Mouse (Mus musculus) layer of hippocampus, adult 8-10 months (tissue): Measurements from ENCODE around the gene Sf3b3. TPM values are rescaled to one million over a fixed set of nuclear protein-coding genes. Genes with fewer than 3 reads are reported as not detected.

Experiments used
- DNase-seq, 2 experiments: peaks; one replicate each; pipeline ENCODE4 v3.0.0; 2022; ENCODE audit warnings: low spot score in 2 of 2
- total RNA-seq, 4 experiments: library from RNA; stranded (reverse); gene quantifications; 2 replicates each; pipeline ENCODE4 v1.2.4; 2022

Gene Sf3b3
- total RNA-seq, 4 experiments from 2014 or later: 64.5 to 78.9 (median 76.6) TPM

- DNase-seq: no peak
Measured at GRCm38 (mm10) chr8:110847645-110848495, 1.3 kb upstream of the Sf3b3 start.

GRCm38 (mm10) chr8:110847171-110847549 lies 573 bp upstream of the Sf3b3 start:
- DNase-seq: no peak

- DNase-seq: no peak
Measured at GRCm38 (mm10) chr8:110845821-110846404, 674 bp downstream of the Sf3b3 start.

GRCm38 (mm10) chr8:110844941-110845340 lies 1.6 kb downstream of the Sf3b3 start:
- no peak for DNase-seq

GRCm38 (mm10) chr8:110843207-110843606 lies 3.4 kb downstream of the Sf3b3 start:
- DNase-seq: no peak

GRCm38 (mm10) chr8:110842012-110842574 lies 4.5 kb downstream of the Sf3b3 start:
- no peak for DNase-seq

- DNase-seq: no peak
Measured at GRCm38 (mm10) chr8:110831956-110832355, 14.6 kb downstream of the Sf3b3 start.

- DNase-seq: no peak
Measured at GRCm38 (mm10) chr8:110828511-110828910, 18.1 kb downstream of the Sf3b3 start.

GRCm38 (mm10) chr8:110824861-110825260 lies 21.7 kb downstream of the Sf3b3 start:
- no peak for DNase-seq

GRCm38 (mm10) chr8:110821960-110822359 lies 24.6 kb downstream of the Sf3b3 start:
- DNase-seq: no peak

- no peak for DNase-seq
Measured at GRCm38 (mm10) chr8:110820257-110820656, 26.3 kb downstream of the Sf3b3 start.

GRCm38 (mm10) chr8:110818593-110818992 lies 28.0 kb downstream of the Sf3b3 start:
- no peak for DNase-seq

- DNase-seq: no peak
Measured at GRCm38 (mm10) chr8:110816990-110817389, 29.6 kb downstream of the Sf3b3 start.

GRCm38 (mm10) chr8:110815308-110815707 lies 31.3 kb downstream of the Sf3b3 start:
- DNase-seq: no peak

- no peak for DNase-seq
Measured at GRCm38 (mm10) chr8:110813081-110813812, 33.3 kb downstream of the Sf3b3 start.

- DNase-seq: no peak
Measured at GRCm38 (mm10) chr8:110812349-110813080, 34.1 kb downstream of the Sf3b3 start.

GRCm38 (mm10) chr8:110811793-110812192 lies 34.8 kb downstream of the Sf3b3 start:
- no peak for DNase-seq

- no peak for DNase-seq
Measured at GRCm38 (mm10) chr8:110811116-110811515, 35.5 kb downstream of the Sf3b3 start.

GRCm38 (mm10) chr8:110810481-110811065 lies 36.0 kb downstream of the Sf3b3 start:
- DNase-seq: no peak

GRCm38 (mm10) chr8:110809831-110810230 lies 36.8 kb downstream of the Sf3b3 start:
- DNase-seq: no peak
